Mouse (Mus musculus) hindbrain, embryonic 14.5 days (tissue): ENCODE data around the gene Taar7b. TPM values are rescaled to one million over a fixed set of nuclear protein-coding genes. Genes with fewer than 3 reads are reported as not detected.

Source experiments
- ATAC-seq: fragments of 200-750 bp; cut with Nextera tagmentation; 2 replicates; pipeline ENCODE4 v1.8.0; 2017; ENCODE audit warnings: moderate number of reproducible peaks, mild to moderate bottlenecking, moderate TSS enrichment, moderate library complexity; ENCODE audit not compliant: low FRiP score
- DNase-seq: peaks from one replicate; pipeline ENCODE4 v3.0.0-alpha.2; 2015; ENCODE audit warnings: low spot score
- H3K27ac ChIP-seq: fragments of 300-500 bp; sonication (generic); 2 replicates; pipeline ENCODE4 v1.5.1; 2014; ENCODE audit warnings: mild to moderate bottlenecking, moderate library complexity
- H3K27me3 ChIP-seq: fragments of 300-500 bp; sonication (generic); 2 replicates; pipeline ENCODE4 v1.6.1; 2014; ENCODE audit warnings: mild to moderate bottlenecking, low read length, mixed read lengths; ENCODE audit not compliant: control insufficient read depth, insufficient read depth
- H3K36me3 ChIP-seq: fragments of 300-500 bp; sonication (generic); replicated peaks from 2 replicates; pipeline ENCODE4 v1.6.1; 2014; ENCODE audit not compliant: control insufficient read depth, insufficient read depth
- H3K4me1 ChIP-seq: fragments of 300-500 bp; sonication (generic); replicated peaks from 2 replicates; pipeline ENCODE4 v1.6.1; 2014; ENCODE audit warnings: antibody characterized with exemption, low read length, mixed read lengths; ENCODE audit not compliant: control insufficient read depth, insufficient read depth
- H3K4me2 ChIP-seq: fragments of 300-500 bp; sonication (generic); replicated peaks from 2 replicates; pipeline ENCODE4 v1.6.1; 2014; ENCODE audit warnings: mild to moderate bottlenecking, moderate library complexity
- H3K4me3 ChIP-seq: fragments of 300-500 bp; sonication (generic); replicated peaks from 2 replicates; pipeline ENCODE4 v1.5.1; 2014; ENCODE audit warnings: mild to moderate bottlenecking, low read length
- H3K9ac ChIP-seq: fragments of 300-500 bp; sonication (generic); 2 replicates; pipeline ENCODE4 v1.6.1; 2014
- H3K9me3 ChIP-seq: fragments of 300-500 bp; sonication (generic); 2 replicates; pipeline ENCODE4 v1.6.1; 2016; ENCODE audit warnings: low read length; ENCODE audit not compliant: control insufficient read depth
- WGBS: fragments of 180-500 bp; shearing (Covaris S2); extraction: QIAGEN DNeasy Blood & Tissue Kit; methylation state at CpG from one replicate; pipeline ENCODE4 v1.1.7; 2014; 5-methylcytosine and 5-hydroxymethylcytosine counted together
- polyA plus RNA-seq: library from polyadenylated mRNA; unstranded; fragments of >200 nt; fragmentation: Nextera tagmentation; extraction: Ambion mirVana; gene quantifications from 2 replicates; pipeline ENCODE4 v1.2.1, GENCODE M21; 2014

Gene Taar7b
- polyA plus RNA-seq, 1 experiment from 2014 or later: not detected

GRCm38 (mm10) chr10:24037314-24037713 is 37.6 kb downstream of the Taar7b start, which contains the start of gene Taar7e:
TSS of gene Taar7e (plus strand) at chr10:24037614.
- H3K4me2 ChIP-seq: no peak within 1 kb of the TSS
- no peak for ATAC-seq
- no peak within 1 kb of the TSS for H3K27ac ChIP-seq
- DNase-seq: no peak
- no peak within 1 kb of the TSS for H3K4me3 ChIP-seq
- H3K36me3 ChIP-seq: no peaks in the 10 kb centered on the region
- no peak within 1 kb of the TSS for H3K9ac ChIP-seq
- no peaks in the 10 kb centered on the region for H3K9me3 ChIP-seq
- 90% methylated on average over 2 of the region's 2 CpGs for WGBS
- no peaks in the 10 kb centered on the region for H3K4me1 ChIP-seq
- H3K27me3 ChIP-seq: no peaks in the 10 kb centered on the region

- Histone ChIP-seq H3K4me1 (no peaks in the 10 kb centered on the region), H3K9ac (no peak overlapping the region), H3K9me3 (no peaks in the 10 kb centered on the region), H3K27ac (no peak overlapping the region), H3K27me3 (no peaks in the 10 kb centered on the region), H3K36me3 (no peaks in the 10 kb centered on the region), H3K4me2 (no peak overlapping the region), H3K4me3 (no peak overlapping the region)
- 79% methylated on average over 2 of the region's 2 CpGs for WGBS
- ATAC-seq (no peak), DNase-seq (no peak)
Observed at GRCm38 (mm10) chr10:24040120-24040869, 40.6 kb downstream of the Taar7b start.

DNA sequence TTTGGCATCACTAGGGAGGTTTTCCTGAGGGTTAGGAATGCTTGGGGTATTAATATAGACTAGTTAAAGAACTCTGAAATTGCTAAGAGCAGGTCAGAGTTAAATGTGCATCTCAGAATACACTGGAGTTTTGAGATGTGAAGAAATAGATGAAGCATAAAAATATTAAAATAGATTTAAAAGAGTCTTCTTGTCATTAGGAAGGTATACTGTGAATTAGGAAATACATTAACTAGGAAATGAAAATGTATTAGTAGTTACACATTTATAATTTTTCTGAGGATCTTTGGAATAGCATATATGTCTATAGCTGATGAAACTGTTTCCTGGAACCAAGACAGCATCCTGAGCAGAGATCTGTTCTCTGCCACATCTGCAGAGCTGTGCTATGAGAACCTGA is 49.5 kb downstream of the Taar7b start, which contains the start of gene Taar7f:
Taar7f (plus strand) TSS at position 301 of the 400 bp plus-strand sequence.
- no peak for DNase-seq

More for the DNA sequence above, 49.5 kb downstream of the Taar7b start, which contains the start of gene Taar7f:
- Histone ChIP-seq H3K27me3 (no peaks in the 10 kb centered on the region), H3K4me1 (no peaks in the 10 kb centered on the region), H3K36me3 (no peaks in the 10 kb centered on the region), H3K4me3 (no peak within 1 kb of the TSS), H3K27ac (no peak within 1 kb of the TSS), H3K9me3 (no peaks in the 10 kb centered on the region), H3K9ac (no peak within 1 kb of the TSS), H3K4me2 (no peak within 1 kb of the TSS)
- ATAC-seq: no peak

Other genes starting within 250 kb of the Taar7b start
- gene Rps12, start 212.7 kb upstream of the Taar7b start, polyA plus RNA-seq: 114 and 132 TPM in 2 replicates
- gene Slc18b1, start 203.0 kb upstream of the Taar7b start, polyA plus RNA-seq: 22.6 and 25.5 TPM in 2 replicates
- gene Vnn3, start 148.5 kb upstream of the Taar7b start, polyA plus RNA-seq: 0.12 TPM in 1 of 2 replicates, not detected in the other
- gene Vnn1, start 105.3 kb upstream of the Taar7b start, polyA plus RNA-seq: 0.33 TPM in 1 of 2 replicates, not detected in the other
- gene Taar1, start 79.6 kb upstream of the Taar7b start, polyA plus RNA-seq: not detected in 2 replicates
- gene Taar2, start 61.4 kb upstream of the Taar7b start, polyA plus RNA-seq: not detected in 2 replicates
- not detected in 2 replicates for gene Taar3, start 50.4 kb upstream of the Taar7b start, polyA plus RNA-seq
- gene Taar4, start 39.4 kb upstream of the Taar7b start, polyA plus RNA-seq: not detected in 2 replicates
- not detected in 2 replicates for gene Taar5, start 29.2 kb upstream of the Taar7b start, polyA plus RNA-seq
- not detected in 2 replicates for gene Taar6, start 14.3 kb upstream of the Taar7b start, polyA plus RNA-seq
- not detected in 2 replicates for gene Taar7a, start 6.5 kb upstream of the Taar7b start, polyA plus RNA-seq
- not detected in 2 replicates for gene Taar7d, start 27.3 kb downstream of the Taar7b start, polyA plus RNA-seq
- not detected in 2 replicates for gene Taar7e, start 37.7 kb downstream of the Taar7b start, polyA plus RNA-seq
- not detected in 2 replicates for gene Taar7f, start 49.6 kb downstream of the Taar7b start, polyA plus RNA-seq
- gene Taar8a, start 76.6 kb downstream of the Taar7b start, polyA plus RNA-seq: not detected in 2 replicates
- not detected in 2 replicates for gene Taar8b, start 92.4 kb downstream of the Taar7b start, polyA plus RNA-seq
- gene Taar8c, start 102.0 kb downstream of the Taar7b start, polyA plus RNA-seq: not detected in 2 replicates
- not detected in 2 replicates for gene Taar9, start 109.6 kb downstream of the Taar7b start, polyA plus RNA-seq
- gene Stx7, start 149.4 kb downstream of the Taar7b start, polyA plus RNA-seq: 355 and 384 TPM in 2 replicates
- gene Moxd1, start 223.6 kb downstream of the Taar7b start, polyA plus RNA-seq: 8.2 and 11.1 TPM in 2 replicates